Mouse (Mus musculus): ENCODE measurements at regions not wholly inside any gene's neighbourhood (a gene's known extent, or its start where the extent isn't known, plus 50 kb on each side); places are given as distances from the start of the nearest gene placed in this dataset.

GRCm38 (mm10) chr5:64475736-64476519 is 319.8 kb downstream of the Tbc1d1 start:
- TF ChIP-seq MAX (IDR thresholded peaks at IDR 0.05) (no peak), CTCF (IDR thresholded peaks at IDR 0.05; ENCODE audit: control insufficient read depth, insufficient read depth, insufficient read length) (no peak)
